9 mouse cellular contexts compared by ENCODE assay signal in the genomic region with DNA sequence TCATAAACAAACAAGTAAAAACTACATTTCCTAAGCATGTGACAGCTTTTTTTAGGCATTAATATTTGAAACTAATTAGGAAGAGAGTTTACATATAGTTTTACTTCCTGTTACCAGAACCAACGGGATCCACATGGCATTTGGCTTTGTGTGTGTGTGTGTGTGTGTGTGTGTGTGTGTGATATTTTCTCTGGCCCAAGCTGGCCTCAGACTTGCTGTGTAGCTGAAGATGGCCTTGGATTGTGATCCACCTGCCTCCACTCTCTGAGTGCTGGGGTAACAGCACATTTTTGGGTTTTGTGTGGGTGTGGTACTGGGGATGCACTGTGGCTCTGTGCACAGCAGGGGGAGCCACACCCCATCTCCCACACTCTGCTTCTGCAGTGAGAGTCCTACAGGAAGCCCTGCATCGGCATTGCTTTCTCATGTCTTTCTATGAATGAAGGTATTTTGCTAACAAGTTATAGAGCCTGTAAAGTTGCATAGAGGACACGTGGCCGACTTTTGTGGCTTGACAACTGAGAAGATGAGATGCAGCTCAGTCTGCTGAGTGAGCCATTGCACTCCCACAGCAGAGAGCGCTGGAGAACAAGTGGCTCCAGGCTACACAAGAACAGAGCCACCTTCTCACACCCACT. TPM values are rescaled to one million over a fixed set of nuclear protein-coding genes. Genes with fewer than 3 reads are reported as not detected.
DNase-seq lines count a peak whose midpoint lies in the region; ATAC-seq and TF ChIP-seq lines count a peak whose summit lies in the region.
"Had no signal": no experiment of that assay in that cellular context is flagged by ENCODE, and none has a peak within 500 bp of the region (broad histone marks: within the 10 kb centered on the region; RNA-seq: fewer than 3 reads in every experiment).

No protein-coding gene starts in this region.

- ATAC-seq in CD4-positive, CD25-positive, alpha-beta regulatory T cell, adult 4 months = peak; percentile 96
- peak; percentile 92 for ATAC-seq in granulocyte monocyte progenitor cell, adult 5-6 weeks (replicated peaks; ENCODE audit: poor library complexity, severe bottlenecking)
- ATAC-seq in lung, embryonic 14.5 days (ENCODE audit: insufficient read depth) = peak; percentile 81

- H3K27me3 ChIP-seq in lung, embryonic 14.5 days (ENCODE audit: insufficient read depth, low read length) = no peaks in the 10 kb centered on the region
- H3K27me3 ChIP-seq: heart, embryonic 15.5 days had no signal

- H3K9me3 ChIP-seq in lung, embryonic 14.5 days (ENCODE audit: low read depth, low read length) = no peaks in the 10 kb centered on the region
- H3K9me3 ChIP-seq: heart, embryonic 15.5 days had no signal

- no peak overlapping the region for H3K4me3 ChIP-seq in lung, embryonic 14.5 days (ENCODE audit: low read depth, low read length)
- H3K4me3 ChIP-seq: heart, embryonic 15.5 days had no signal

- H3K9ac ChIP-seq in lung, embryonic 14.5 days = no peak overlapping the region
- H3K9ac ChIP-seq: heart, embryonic 15.5 days had no signal

- no peak overlapping the region for H3K4me2 ChIP-seq in lung, embryonic 14.5 days
- H3K4me2 ChIP-seq: heart, embryonic 15.5 days had no signal

- TF ChIP-seq CTCF in lung, embryonic 14.5 days (IDR thresholded peaks at IDR 0.05; ENCODE audit: low read depth) = peak; percentile 93

- peak; percentile 66 for DNase-seq in adrenal gland, adult 2 months
- peak; percentile 31 for DNase-seq in embryo, embryonic 11.5 days (ENCODE audit: low read depth, low spot score)
- DNase-seq in kidney, postnatal 4 days = peak; percentile 76 to 82
- DNase-seq in lung, embryonic 14.5 days = peak; percentile 78
- peak; percentile 15 for DNase-seq in ovary, adult 18-20 months (ENCODE audit: low spot score)
- peak; percentile 67 for DNase-seq in thymus, postnatal 14 days

- no peaks in the 10 kb centered on the region for H3K4me1 ChIP-seq in lung, embryonic 14.5 days (ENCODE audit: insufficient read depth)
- H3K4me1 ChIP-seq: heart, embryonic 15.5 days had no signal

- H3K27ac ChIP-seq in lung, embryonic 14.5 days (ENCODE audit: low read depth) = no peak overlapping the region
- H3K27ac ChIP-seq: heart, embryonic 15.5 days had no signal

- WGBS in lung, embryonic 14.5 days = 59% methylated on average over 5 of the region's 5 CpGs

- H3K36me3 ChIP-seq in lung, embryonic 14.5 days (ENCODE audit: insufficient read depth) = peaks cover 48% of the 10 kb centered on the region

RNA-seq across cellular contexts. Expression of a gene that starts 43.3 kb away (rescaled TPM):
- under 1 TPM; 0.46 to 0.53 TPM for polyA plus RNA-seq in CD4-positive, CD25-positive, alpha-beta regulatory T cell, adult 4 months (2017; shearing (Covaris generic))
- total RNA-seq in adrenal gland, adult 2 months (2021) = under 1 TPM; 0.14 to 0.17 TPM
- 0.07 and 0.15 TPM in 2 replicates for polyA plus RNA-seq in adrenal gland, adult 2 months (2012; rRNA removed)
- 1.1 TPM in 1 of 2 replicates, not detected in the other for total RNA-seq in granulocyte monocyte progenitor cell, adult 5-6 weeks (2014; fragmentation: Nextera tagmentation)
- total RNA-seq in granulocyte monocyte progenitor cell, adult 5-6 weeks (2017) = 0.67 TPM in 1 of 2 replicates, not detected in the other
- polyA plus RNA-seq in lung, embryonic 14.5 days (2014; fragmentation: Nextera tagmentation; extraction: Ambion mirVana) = 0.27 and 0.37 TPM in 2 replicates

Comparison
In these comparisons a context has a peak if more than half of its experiments do, and no peak if none do; other contexts are left out.
1. DNase-seq: peak in every context shown above with its lines; median percentile 79 in kidney, postnatal 4 days; 78 in lung, embryonic 14.5 days; 67 in thymus, postnatal 14 days; 66 in adrenal gland, adult 2 months; 31 in embryo, embryonic 11.5 days; 15 in ovary, adult 18-20 months.